Mouse (Mus musculus) spleen, adult 10 weeks (tissue): ENCODE data around the gene Fmo3. TPM values are rescaled to one million over a fixed set of nuclear protein-coding genes. Genes with fewer than 3 reads are reported as not detected.

Experiments
- polyA plus RNA-seq: library from polyadenylated mRNA; stranded (reverse); fragments of 350-450 nt; fragmentation: Illumina TruSeq; extraction: RNeasy Lipid Tissue Mini Kit (QIAGEN cat#74804); gene quantifications from one replicate; pipeline ENCODE4 v1.2.3, GENCODE M21; 2015; ENCODE audit warnings: low replicate concordance; ENCODE audit not compliant: insufficient read depth

Gene Fmo3
- polyA plus RNA-seq: 0.33 TPM

DNA sequence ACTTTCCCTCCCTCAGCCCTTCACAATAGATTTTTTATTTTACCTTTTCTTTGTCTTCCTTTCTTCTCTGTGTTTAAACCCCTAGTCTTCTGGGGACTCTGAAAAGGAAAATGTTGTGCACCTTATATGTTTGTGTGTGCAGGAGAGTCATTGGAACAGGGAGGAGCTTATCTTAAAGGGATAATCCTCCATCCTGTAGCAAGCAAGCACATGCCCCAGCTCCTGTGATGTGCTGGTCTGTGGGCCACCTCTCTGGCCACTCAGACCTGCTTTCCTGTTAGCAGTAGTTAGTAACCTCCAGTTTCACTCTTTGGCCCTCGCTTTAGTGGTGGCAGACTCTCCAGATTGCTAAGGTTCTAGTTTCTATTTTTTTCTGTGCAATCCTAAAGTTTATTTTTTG, at the start of gene Fmo3:
TSS of gene Fmo3 (minus strand) at position 101 of the 400 bp plus-strand sequence.

DNA sequence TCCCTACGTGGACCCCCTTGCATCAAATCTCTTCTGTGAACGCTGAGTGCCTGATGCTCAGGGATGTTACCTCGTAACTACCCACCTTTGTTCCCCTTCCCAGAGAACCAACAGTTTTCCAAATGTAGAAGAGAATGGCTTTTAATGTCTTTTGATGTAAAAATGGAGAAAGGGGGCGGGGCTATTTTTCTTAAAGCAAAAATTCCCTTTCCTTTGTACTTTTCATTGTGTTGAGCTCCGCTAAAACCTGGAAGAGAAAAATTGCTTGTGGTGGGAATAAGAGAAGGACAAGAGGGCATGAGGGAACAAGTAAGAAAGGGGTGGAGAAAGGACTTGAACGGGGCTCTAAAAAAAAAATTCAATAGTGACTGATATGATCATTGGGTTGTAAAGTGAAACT, 46.9 kb downstream of the Fmo3 start, which contains the start of gene Fmo6:
TSS of gene Fmo6 (minus strand) at position 101 of the 400 bp plus-strand sequence.

Other genes with a start within 250 kb of the Fmo3 start
- 159 TPM for gene Prrc2c, start 244.0 kb downstream of the Fmo3 start, polyA plus RNA-seq
- not detected for gene Fmo4, start 170.6 kb downstream of the Fmo3 start, polyA plus RNA-seq
- 8.9 TPM for gene Fmo1, start 117.9 kb downstream of the Fmo3 start, polyA plus RNA-seq
- 5.4 TPM for gene Fmo2, start 85.8 kb downstream of the Fmo3 start, polyA plus RNA-seq
- gene Fmo6, start 47.0 kb downstream of the Fmo3 start, polyA plus RNA-seq: not detected
- gene Mroh9, start 101.1 kb upstream of the Fmo3 start, polyA plus RNA-seq: not detected